Mouse (Mus musculus) frontal cortex, postnatal 36 days (tissue): ENCODE results near the gene Mrpl47.
"Not testable (repeated sequence)": the region's sequence is repeated elsewhere in the genome, so short reads cannot be mapped to it uniquely, and the experiment has no call there.

Source experiments
- DNase-seq, 2 experiments: peaks; one replicate each; pipeline ENCODE4 v3.0.0; 2022; ENCODE audit warnings: low spot score in 2 of 2

The Mrpl47 gene

GRCm38 (mm10) chr3:32737172-32737655 is at the start of gene Mrpl47:
TSS of gene Mrpl47 (minus strand) at chr3:32737605.
- no peak for DNase-seq

GRCm38 (mm10) chr3:32770781-32771180 is 33.4 kb upstream of the Mrpl47 start:
- no peak for DNase-seq

GRCm38 (mm10) chr3:32763902-32764301 is 26.5 kb upstream of the Mrpl47 start:
- DNase-seq: no peak

GRCm38 (mm10) chr3:32762962-32763361 is 25.6 kb upstream of the Mrpl47 start:
- no peak for DNase-seq

- DNase-seq: no peak
Measured at GRCm38 (mm10) chr3:32759212-32759611, 21.8 kb upstream of the Mrpl47 start.

GRCm38 (mm10) chr3:32754384-32754915 is 17.0 kb upstream of the Mrpl47 start:
- DNase-seq: no peak

- DNase-seq: no peak
Measured at GRCm38 (mm10) chr3:32749820-32750579, 12.6 kb upstream of the Mrpl47 start.

GRCm38 (mm10) chr3:32748384-32748783 is 11.0 kb upstream of the Mrpl47 start:
- peak; percentile 22 to 31 for DNase-seq

- not testable (repeated sequence) for DNase-seq
Measured at GRCm38 (mm10) chr3:32745426-32745825, 8.0 kb upstream of the Mrpl47 start.

- DNase-seq: no peak
Measured at GRCm38 (mm10) chr3:32745001-32745400, 7.6 kb upstream of the Mrpl47 start.

- no peak for DNase-seq
Measured at GRCm38 (mm10) chr3:32742276-32742780, 4.9 kb upstream of the Mrpl47 start.

GRCm38 (mm10) chr3:32738549-32738948 is 1.1 kb upstream of the Mrpl47 start:
- DNase-seq: no peak

- peak; percentile 99 to 100 for DNase-seq
Measured at GRCm38 (mm10) chr3:32736244-32737171, 897 bp downstream of the Mrpl47 start, which contains the start of gene Ndufb5. TSS of gene Ndufb5 (plus strand) at chr3:32736990.

- no peak for DNase-seq
Measured at GRCm38 (mm10) chr3:32727861-32728260, 9.5 kb downstream of the Mrpl47 start.

GRCm38 (mm10) chr3:32725951-32726350 is 11.5 kb downstream of the Mrpl47 start:
- no peak for DNase-seq

- no peak for DNase-seq
Measured at GRCm38 (mm10) chr3:32724191-32724590, 13.2 kb downstream of the Mrpl47 start.

- no peak for DNase-seq
Measured at GRCm38 (mm10) chr3:32718271-32718670, 19.1 kb downstream of the Mrpl47 start.

- DNase-seq: not testable (repeated sequence)
Measured at GRCm38 (mm10) chr3:32717403-32717802, 20.0 kb downstream of the Mrpl47 start.

- DNase-seq: no peak
Measured at GRCm38 (mm10) chr3:32713711-32714110, 23.7 kb downstream of the Mrpl47 start.

GRCm38 (mm10) chr3:32709388-32709787 is 28.0 kb downstream of the Mrpl47 start:
- no peak for DNase-seq

- DNase-seq: peak; percentile 95
Measured at GRCm38 (mm10) chr3:32708368-32709231, 28.8 kb downstream of the Mrpl47 start.
